Mouse (Mus musculus) hindbrain, embryonic 11.5 days (tissue): ENCODE data around the gene Prss54. TPM values are rescaled to one million over a fixed set of nuclear protein-coding genes. Genes with fewer than 3 reads are reported as not detected.

ENCODE experiments used
- ATAC-seq: fragments of 200-750 bp; cut with Nextera tagmentation; 2 replicates; pipeline ENCODE4 v1.8.0; 2017; ENCODE audit warnings: mild to moderate bottlenecking, moderate TSS enrichment, moderate library complexity; ENCODE audit not compliant: low FRiP score
- DNase-seq: peaks from one replicate; pipeline ENCODE4 v3.0.0-alpha.2; 2015; ENCODE audit warnings: low spot score
- H3K27ac ChIP-seq: fragments of 300-500 bp; sonication (generic); 2 replicates; pipeline ENCODE4 v1.5.1; 2014; ENCODE audit warnings: mild to moderate bottlenecking, low read depth, low read length
- H3K27me3 ChIP-seq: fragments of 300-500 bp; sonication (generic); 2 replicates; pipeline ENCODE4 v1.6.1; 2014; ENCODE audit warnings: mild to moderate bottlenecking, low read length, moderate library complexity, mixed read lengths; ENCODE audit not compliant: control insufficient read depth, insufficient read depth
- H3K36me3 ChIP-seq: fragments of 300-500 bp; sonication (generic); 2 replicates; pipeline ENCODE4 v1.6.1; 2014; ENCODE audit warnings: mild to moderate bottlenecking, low read length, moderate library complexity, mixed read lengths; ENCODE audit not compliant: control insufficient read depth, insufficient read depth
- H3K4me1 ChIP-seq: fragments of 300-500 bp; sonication (generic); replicated peaks from 2 replicates; pipeline ENCODE4 v1.6.1; 2014; ENCODE audit warnings: low read length, mixed read lengths; ENCODE audit not compliant: control insufficient read depth, insufficient read depth
- H3K4me2 ChIP-seq: fragments of 300-500 bp; sonication (generic); replicated peaks from 2 replicates; pipeline ENCODE4 v1.6.1; 2014; ENCODE audit warnings: mild to moderate bottlenecking, low read depth, low read length
- H3K4me3 ChIP-seq: fragments of 300-500 bp; sonication (generic); 2 replicates; pipeline ENCODE4 v1.5.1; 2014; ENCODE audit warnings: low read depth, low read length
- H3K9ac ChIP-seq: fragments of 300-500 bp; sonication (generic); 2 replicates; pipeline ENCODE4 v1.6.1; 2014; ENCODE audit warnings: low read depth, low read length
- H3K9me3 ChIP-seq: fragments of 300-500 bp; sonication (generic); 2 replicates; pipeline ENCODE4 v1.6.1; 2016; ENCODE audit warnings: low read length; ENCODE audit not compliant: control insufficient read depth
- WGBS: fragments of 180-500 bp; shearing (Covaris S2); extraction: QIAGEN DNeasy Blood & Tissue Kit; methylation state at CpG from one replicate; pipeline ENCODE4 v1.1.7; 2014; 5-methylcytosine and 5-hydroxymethylcytosine counted together
- polyA plus RNA-seq: library from polyadenylated mRNA; unstranded; fragments of >200 nt; fragmentation: Nextera tagmentation; extraction: Ambion mirVana; gene quantifications from 2 replicates; pipeline ENCODE4 v1.2.1, GENCODE M21; 2014

Prss54 gene
- polyA plus RNA-seq, 1 experiment from 2014 or later, result not detected

DNA sequence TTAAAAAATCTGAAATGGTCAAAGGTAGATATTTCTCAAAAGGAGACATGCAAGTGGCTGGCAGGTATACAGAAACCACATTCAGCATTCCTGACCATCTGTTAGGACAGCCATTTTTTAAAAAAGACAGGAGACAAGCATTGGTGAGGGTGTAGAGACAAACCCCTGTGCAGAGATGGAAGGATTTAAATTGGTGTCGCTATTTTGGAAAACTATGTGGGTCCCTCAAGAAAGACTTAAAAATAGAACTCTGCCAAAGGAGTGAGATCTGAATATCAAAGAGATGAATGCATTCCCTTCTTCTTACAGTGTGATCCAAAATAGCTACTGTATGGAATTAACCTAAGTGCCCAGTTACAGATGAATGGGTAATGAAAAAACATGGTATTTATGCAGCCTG, 11.2 kb upstream of the Prss54 start:
- no peak overlapping the region for H3K4me3 ChIP-seq
- no peaks in the 10 kb centered on the region for H3K4me1 ChIP-seq
- no peaks in the 10 kb centered on the region for H3K9me3 ChIP-seq
- 97% methylated on average over 1 of the region's 1 CpGs for WGBS
- DNase-seq (no peak), ATAC-seq (no peak)
- H3K36me3 ChIP-seq, result no peaks in the 10 kb centered on the region
- H3K4me2 ChIP-seq, result no peak overlapping the region
- H3K27me3 ChIP-seq, result no peaks in the 10 kb centered on the region
- no peak overlapping the region for H3K9ac ChIP-seq
- H3K27ac ChIP-seq, result no peak overlapping the region

- Histone ChIP-seq H3K27me3 (no peaks in the 10 kb centered on the region), H3K9ac (no peak overlapping the region), H3K36me3 (no peaks in the 10 kb centered on the region), H3K27ac (no peak overlapping the region), H3K4me2 (no peak overlapping the region), H3K4me1 (no peaks in the 10 kb centered on the region), H3K4me3 (no peak overlapping the region), H3K9me3 (no peaks in the 10 kb centered on the region)
- 90% methylated on average over 5 of the region's 5 CpGs for WGBS
- DNase-seq, result no peak
- no peak for ATAC-seq
Measured at GRCm38 (mm10) chr8:95573146-95573545, 3.0 kb downstream of the Prss54 start.

GRCm38 (mm10) chr8:95566809-95567208, 9.3 kb downstream of the Prss54 start:
- no peak overlapping the region for H3K4me2 ChIP-seq
- WGBS, result 80% methylated on average over 6 of the region's 6 CpGs
- ATAC-seq, result 0 out of 2 replicates have a peak, but pooled peaks have one; percentile 33

GRCm38 (mm10) chr8:95566217-95566616, 9.9 kb downstream of the Prss54 start:
- Histone ChIP-seq H3K27me3 (no peaks in the 10 kb centered on the region), H3K4me3 (no peak overlapping the region), H3K27ac (no peak overlapping the region), H3K9me3 (no peaks in the 10 kb centered on the region), H3K4me1 (no peaks in the 10 kb centered on the region), H3K9ac (no peak overlapping the region), H3K4me2 (no peak overlapping the region), H3K36me3 (no peaks in the 10 kb centered on the region)
- ATAC-seq, result no peak
- no peak for DNase-seq
- 77% methylated on average over 4 of the region's 4 CpGs for WGBS

More at GRCm38 (mm10) chr8:95566809-95567208, 9.3 kb downstream of the Prss54 start:
- Histone ChIP-seq H3K4me3 (no peak overlapping the region), H3K27ac (no peak overlapping the region), H3K9ac (no peak overlapping the region), H3K36me3 (no peaks in the 10 kb centered on the region), H3K4me1 (no peaks in the 10 kb centered on the region), H3K27me3 (no peaks in the 10 kb centered on the region), H3K9me3 (no peaks in the 10 kb centered on the region)
- DNase-seq, result no peak

GRCm38 (mm10) chr8:95555963-95556362, 20.2 kb downstream of the Prss54 start:
- H3K27me3 ChIP-seq, result no peaks in the 10 kb centered on the region
- H3K4me1 ChIP-seq, result no peaks in the 10 kb centered on the region
- ATAC-seq, result no peak
- no peak overlapping the region for H3K4me3 ChIP-seq
- DNase-seq, result no peak
- H3K9me3 ChIP-seq, result no peaks in the 10 kb centered on the region
- H3K4me2 ChIP-seq, result no peak overlapping the region
- H3K9ac ChIP-seq, result no peak overlapping the region
- no peak overlapping the region for H3K27ac ChIP-seq
- H3K36me3 ChIP-seq, result no peaks in the 10 kb centered on the region
- 96% methylated on average over 2 of the region's 2 CpGs for WGBS

DNA sequence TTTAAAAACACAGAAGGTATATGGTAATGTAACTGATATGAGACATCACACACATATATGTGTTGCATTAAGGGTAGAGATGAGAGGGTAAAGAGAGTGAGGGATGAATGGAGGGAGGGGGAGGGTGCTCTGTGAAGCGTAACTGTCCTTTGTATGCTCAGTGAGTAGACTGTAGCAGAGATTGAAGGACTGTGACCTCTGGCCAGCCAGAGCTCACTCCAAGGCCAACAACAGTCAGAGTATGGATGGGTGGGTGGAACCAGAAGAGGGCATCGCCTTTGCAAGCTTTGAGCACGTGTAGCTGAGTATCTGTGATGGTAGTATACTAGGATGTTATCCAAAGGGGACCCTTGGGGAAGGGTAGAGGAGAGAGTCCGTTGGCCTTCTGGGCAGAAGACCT, 24.6 kb downstream of the Prss54 start:
- Histone ChIP-seq H3K9me3 (no peaks in the 10 kb centered on the region), H3K27ac (no peak overlapping the region), H3K4me3 (no peak overlapping the region), H3K4me2 (no peak overlapping the region), H3K36me3 (no peaks in the 10 kb centered on the region), H3K9ac (no peak overlapping the region), H3K4me1 (no peaks in the 10 kb centered on the region; the same call in 1 of the 2 replicates), H3K27me3 (no peaks in the 10 kb centered on the region)
- ATAC-seq, result no peak
- DNase-seq, result no peak
- 64% methylated on average over 4 of the region's 4 CpGs for WGBS

GRCm38 (mm10) chr8:95549871-95550829, 26.0 kb downstream of the Prss54 start:
- ATAC-seq, result peak; percentile 41

GRCm38 (mm10) chr8:95547931-95548330, 28.2 kb downstream of the Prss54 start:
- H3K27ac ChIP-seq, result no peak overlapping the region
- ATAC-seq, result no peak
- H3K4me2 ChIP-seq, result no peak overlapping the region
- no peak overlapping the region for H3K9ac ChIP-seq
- WGBS, result 71% methylated on average over 8 of the region's 8 CpGs
- no peak for DNase-seq
- no peak overlapping the region for H3K4me3 ChIP-seq
- H3K4me1 ChIP-seq, result no peaks in the 10 kb centered on the region; the same call in 1 of the 2 replicates
- H3K36me3 ChIP-seq, result no peaks in the 10 kb centered on the region
- no peaks in the 10 kb centered on the region for H3K27me3 ChIP-seq
- H3K9me3 ChIP-seq, result no peaks in the 10 kb centered on the region

More at GRCm38 (mm10) chr8:95549871-95550829, 26.0 kb downstream of the Prss54 start:
- 56% methylated on average over 16 of the region's 16 CpGs for WGBS
- Histone ChIP-seq H3K9ac (no peak overlapping the region), H3K9me3 (no peaks in the 10 kb centered on the region), H3K27me3 (no peaks in the 10 kb centered on the region), H3K36me3 (no peaks in the 10 kb centered on the region), H3K27ac (no peak overlapping the region), H3K4me1 (no peaks in the 10 kb centered on the region; the same call in 1 of the 2 replicates), H3K4me2 (no peak overlapping the region), H3K4me3 (no peak overlapping the region)
- DNase-seq, result peak; percentile 26

- Histone ChIP-seq H3K27me3 (no peaks in the 10 kb centered on the region), H3K4me1 (no peaks in the 10 kb centered on the region; the same call in 1 of the 2 replicates), H3K9me3 (no peaks in the 10 kb centered on the region), H3K4me2 (no peak overlapping the region), H3K9ac (no peak overlapping the region), H3K4me3 (no peak overlapping the region), H3K36me3 (no peaks in the 10 kb centered on the region), H3K27ac (no peak overlapping the region)
- ATAC-seq (no peak), DNase-seq (no peak)
- WGBS, result 91% methylated on average over 4 of the region's 4 CpGs
Measured at GRCm38 (mm10) chr8:95546986-95547385, 29.2 kb downstream of the Prss54 start.
